Mouse (Mus musculus) lung, postnatal 0 days (tissue): ENCODE measurements at regions not wholly inside any gene's neighbourhood (a gene's known extent, or its start where the extent isn't known, plus 50 kb on each side); places are given as distances from the start of the nearest gene placed in this dataset.

ENCODE experiments used
- CTCF ChIP-seq: IDR thresholded peaks from 2 replicates; pipeline ENCODE4 v1.5.1; 2016; ENCODE audit warnings: antibody characterized with exemption, mild to moderate bottlenecking
- EP300 ChIP-seq: IDR thresholded peaks from 2 replicates; pipeline ENCODE4 v1.6.1; 2016; ENCODE audit warnings: antibody characterized with exemption, mild to moderate bottlenecking, control low read depth

DNA sequence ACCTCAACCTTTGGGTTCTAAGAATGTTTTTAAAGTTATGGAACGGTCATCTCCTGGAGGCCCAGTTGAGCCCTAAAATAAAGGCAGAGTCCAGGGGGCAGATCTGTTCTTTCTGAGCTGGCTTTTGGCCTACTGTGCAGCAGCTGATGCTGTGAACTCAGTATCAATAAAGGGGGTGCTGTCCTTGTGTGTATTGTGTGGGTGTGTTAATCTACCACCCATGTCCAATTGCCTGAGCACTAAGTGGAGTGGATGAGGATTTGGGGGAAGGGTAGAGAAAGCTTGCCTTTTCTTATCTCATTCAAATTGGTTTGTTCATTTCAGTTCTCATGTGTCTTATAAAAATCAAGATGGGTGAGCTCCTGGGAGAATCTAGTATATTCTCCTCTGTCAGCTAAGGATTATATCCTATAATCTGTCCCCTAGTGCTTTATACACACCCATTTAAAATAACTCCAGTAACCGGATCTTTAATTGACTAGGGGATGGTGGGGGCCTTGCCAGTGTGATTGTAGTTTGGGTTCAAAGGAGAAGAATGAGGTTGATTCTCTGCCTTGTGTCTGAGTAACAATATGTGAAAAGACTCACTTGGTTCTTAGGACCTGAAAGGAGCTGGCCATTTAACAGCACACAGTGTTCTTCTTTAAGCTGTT, 703.6 kb downstream of the Tfap2b start:
- TF ChIP-seq CTCF (no peak), EP300 (no peak)
